Mouse (Mus musculus) bone marrow macrophage, adult 2 months (primary cell): ENCODE data around the gene Gm10972. TPM values are rescaled to one million over a fixed set of nuclear protein-coding genes. Genes with fewer than 3 reads are reported as not detected.
"Not testable (repeated sequence)": the region's sequence is repeated elsewhere in the genome, so short reads cannot be mapped to it uniquely, and the experiment has no call there.

Source experiments
- H3K27ac ChIP-seq: 2 replicates; pipeline ENCODE4 v1.5.1; 2012; ENCODE audit warnings: low read depth, low read length; ENCODE audit not compliant: insufficient read depth
- H3K4me1 ChIP-seq: 2 replicates; pipeline ENCODE4 v1.6.1; 2012; ENCODE audit warnings: low read length; ENCODE audit not compliant: control insufficient read depth, insufficient read depth
- H3K4me3 ChIP-seq: 2 replicates; pipeline ENCODE4 v1.5.1; 2012; ENCODE audit warnings: mild to moderate bottlenecking, low read length, moderate library complexity; ENCODE audit not compliant: insufficient read depth
- CTCF ChIP-seq: IDR thresholded peaks from 2 replicates; pipeline ENCODE4 v1.5.1; 2012; ENCODE audit warnings: low read depth, mild to moderate bottlenecking, low read length, moderate library complexity
- POLR2A ChIP-seq: IDR thresholded peaks from 2 replicates; pipeline ENCODE4 v1.6.1; 2012; ENCODE audit warnings: mild to moderate bottlenecking, low read depth, low read length, borderline replicate concordance
- polyA plus RNA-seq: library from polyadenylated mRNA; stranded (reverse); fragments of >200 nt; gene quantifications from 2 replicates; pipeline ENCODE4 v1.2.4, GENCODE M21; 2012; ENCODE audit not compliant: missing spikeins, insufficient read depth, insufficient read length

The Gm10972 gene
- polyA plus RNA-seq, 1 experiment = not detected

DNA sequence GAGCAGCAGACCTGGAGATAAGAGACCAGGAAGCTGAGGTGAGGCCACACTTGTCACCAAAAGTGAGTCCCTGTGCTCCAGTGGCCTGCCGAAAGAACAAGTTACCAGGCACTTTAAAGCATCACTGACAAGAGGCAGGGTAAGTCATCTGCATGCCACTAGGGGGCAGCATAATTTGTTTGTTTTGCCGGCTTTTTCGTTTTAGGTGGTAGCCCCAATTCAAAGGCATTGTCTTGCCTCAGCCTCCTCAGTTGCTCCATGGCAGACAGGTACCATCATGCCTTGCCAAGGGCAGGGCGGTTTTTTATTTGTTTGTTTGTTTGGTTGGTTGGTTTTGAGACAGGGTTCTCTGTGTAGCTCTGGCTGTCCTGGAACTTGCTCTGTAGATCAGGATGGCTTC, 26.2 kb upstream of the Gm10972 start:
- TF ChIP-seq POLR2A = no peak
- peak; percentile 81 for TF ChIP-seq CTCF
- Histone ChIP-seq H3K4me1 (peaks cover 25% of the 10 kb centered on the region), H3K4me3 (no peak overlapping the region), H3K27ac (no peak overlapping the region)

DNA sequence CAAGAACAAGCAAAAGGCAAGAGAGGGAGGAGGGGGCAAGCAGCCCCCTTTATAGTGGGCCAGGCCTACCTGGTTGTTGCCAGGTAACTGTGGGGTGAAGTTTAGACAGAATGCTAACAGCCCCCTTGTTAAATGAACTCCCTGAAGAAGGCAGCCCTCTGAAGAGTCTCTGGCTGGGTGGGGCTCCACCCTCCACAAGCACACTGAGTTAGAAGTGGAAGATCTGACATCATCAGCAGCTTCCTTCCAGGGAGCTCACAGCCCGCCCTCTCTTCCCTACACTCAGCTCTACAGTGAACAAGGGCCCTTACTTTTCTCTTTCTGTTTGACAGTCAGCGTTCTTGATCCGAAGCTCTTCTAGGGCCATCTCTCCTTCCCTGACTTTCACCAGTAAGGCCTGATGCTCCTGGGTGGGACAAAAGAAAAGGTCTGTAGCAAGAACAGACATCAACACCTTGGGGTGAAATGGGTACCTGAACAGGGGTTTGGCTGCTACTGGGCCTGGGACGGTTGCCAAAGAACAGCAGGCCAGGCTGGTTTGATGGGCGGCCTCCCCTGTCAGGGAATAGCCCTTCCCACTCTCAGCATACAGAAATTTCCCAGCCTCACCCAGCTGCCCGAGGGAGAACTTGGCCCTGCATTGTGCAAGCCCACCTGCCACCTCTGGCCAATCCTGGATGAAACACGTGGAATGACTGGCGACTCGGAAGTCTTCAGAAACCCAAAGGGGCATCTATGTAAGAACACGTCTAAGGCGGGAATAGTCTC, 21.0 kb upstream of the Gm10972 start:
- H3K4me3 ChIP-seq = peak overlapping the region; percentile 11
- peaks cover 24% of the 10 kb centered on the region for H3K4me1 ChIP-seq
- TF ChIP-seq POLR2A (no peak), CTCF (no peak)
- H3K27ac ChIP-seq = peak overlapping the region; percentile 60

DNA sequence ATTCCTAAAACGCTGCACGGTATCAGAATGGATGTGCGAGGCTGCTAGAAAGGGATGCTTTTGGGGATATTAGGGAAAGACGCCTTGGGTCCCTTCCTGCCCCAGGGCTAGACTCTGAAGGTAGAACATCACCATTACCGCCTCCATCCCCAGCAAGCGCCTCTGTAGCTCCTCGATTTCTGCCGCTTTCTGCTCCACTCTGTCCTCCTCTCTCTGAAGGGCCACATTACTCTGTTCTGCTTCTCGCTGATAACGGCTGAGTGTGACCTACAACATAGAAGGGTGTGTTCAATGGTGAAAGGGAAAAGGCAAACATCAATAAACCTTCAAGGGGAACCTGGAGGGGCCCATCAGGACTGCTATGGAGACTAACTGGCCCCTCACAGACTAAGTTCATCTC, 20.4 kb upstream of the Gm10972 start:
- Histone ChIP-seq H3K27ac (no peak overlapping the region), H3K4me1 (peaks cover 24% of the 10 kb centered on the region), H3K4me3 (no peak overlapping the region)
- TF ChIP-seq CTCF (no peak), POLR2A (no peak)

DNA sequence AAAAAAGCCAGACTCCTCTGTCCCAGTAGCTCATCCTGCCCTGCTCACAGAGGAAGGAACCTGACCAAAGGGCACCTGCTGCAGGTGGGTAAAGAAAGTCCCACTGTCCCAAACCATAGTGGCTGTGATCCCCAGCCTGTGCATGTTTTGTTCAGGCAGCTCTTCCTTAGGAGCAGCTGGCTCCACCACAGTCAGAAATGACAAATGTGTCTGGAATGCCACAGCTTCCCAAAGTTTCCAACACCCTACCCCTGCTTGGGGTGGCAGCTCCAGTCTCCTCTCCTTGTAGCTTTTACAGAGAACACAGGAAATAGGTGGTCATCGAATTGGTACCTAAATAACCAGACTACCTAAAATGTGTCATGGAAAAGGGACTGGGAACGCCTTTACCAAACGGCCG, 18.6 kb upstream of the Gm10972 start:
- Histone ChIP-seq H3K4me3 (no peak overlapping the region), H3K4me1 (peaks cover 24% of the 10 kb centered on the region), H3K27ac (no peak overlapping the region)
- TF ChIP-seq POLR2A = no peak
- TF ChIP-seq CTCF = no peak

- Histone ChIP-seq H3K4me3 (no peak overlapping the region), H3K27ac (no peak overlapping the region), H3K4me1 (peaks cover 8% of the 10 kb centered on the region)
- no peak for TF ChIP-seq POLR2A
- TF ChIP-seq CTCF = no peak
These were observed 14.2 kb upstream of the Gm10972 start for GRCm38 (mm10) chr3:94628712-94629111.

DNA sequence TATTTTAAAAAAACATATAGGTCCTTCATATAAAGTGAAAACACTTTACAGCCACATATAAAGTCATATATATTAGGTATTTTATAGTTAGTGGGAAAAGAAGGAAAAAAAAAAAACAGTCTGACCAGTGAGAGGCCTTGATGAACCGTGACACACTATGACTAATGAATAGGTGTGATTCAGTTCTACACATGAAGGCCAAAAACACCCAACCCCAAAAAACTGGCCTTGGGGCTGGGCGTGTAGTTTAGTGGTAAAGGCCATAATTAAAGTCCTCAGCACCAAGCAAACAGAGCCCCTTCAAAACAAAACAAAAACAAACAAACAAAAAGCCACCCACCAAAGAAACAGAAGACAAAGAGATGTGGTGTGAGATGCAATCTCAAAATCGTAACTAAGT, 13.0 kb upstream of the Gm10972 start:
- Histone ChIP-seq H3K4me3 (no peak overlapping the region), H3K4me1 (peaks cover 8% of the 10 kb centered on the region), H3K27ac (no peak overlapping the region)
- no peak for TF ChIP-seq CTCF
- no peak for TF ChIP-seq POLR2A

DNA sequence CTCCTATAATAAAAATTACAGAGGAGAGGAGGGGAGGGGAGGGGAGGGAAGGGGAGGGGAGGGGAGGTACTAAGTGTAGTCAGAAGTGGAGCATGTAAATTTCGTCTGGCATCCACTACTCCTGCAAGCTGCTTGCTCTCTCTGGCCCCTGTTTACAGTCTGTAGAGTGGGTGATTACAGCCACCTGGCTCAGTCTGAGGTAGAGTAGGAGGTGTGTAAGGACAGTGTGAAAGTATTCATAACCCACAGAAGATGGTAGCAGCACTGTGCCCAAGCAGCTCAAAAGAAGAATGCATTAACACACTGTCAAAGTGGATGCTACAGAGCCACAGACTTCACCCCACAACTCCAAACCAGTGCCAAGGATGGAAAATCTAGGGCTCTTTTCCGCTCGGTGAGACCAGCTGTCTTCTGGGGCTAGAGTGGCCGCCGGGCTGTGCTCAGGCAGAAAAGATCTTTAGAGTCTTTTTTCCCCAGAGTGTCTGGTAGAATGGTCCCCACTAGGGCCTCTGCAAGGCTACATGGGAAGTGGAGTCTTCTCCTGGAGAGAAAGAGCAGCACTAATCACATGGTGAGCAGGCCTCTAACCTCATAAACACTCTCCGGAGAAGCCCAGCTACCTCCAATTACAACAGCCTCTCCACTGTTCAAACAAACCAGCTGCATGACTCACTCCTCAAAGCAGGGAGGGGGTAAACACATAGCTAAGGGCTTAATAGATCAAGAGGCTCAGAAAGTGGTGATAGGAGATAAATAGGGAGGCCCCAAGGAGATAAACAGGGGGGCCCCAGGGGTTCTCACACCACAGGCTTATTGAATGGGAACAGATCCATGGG, 6.1 kb downstream of the Gm10972 start:
- no peak overlapping the region for H3K4me3 ChIP-seq
- TF ChIP-seq CTCF = no peak
- no peak for TF ChIP-seq POLR2A
- H3K27ac ChIP-seq = no peak overlapping the region
- peaks cover 12% of the 10 kb centered on the region for H3K4me1 ChIP-seq

DNA sequence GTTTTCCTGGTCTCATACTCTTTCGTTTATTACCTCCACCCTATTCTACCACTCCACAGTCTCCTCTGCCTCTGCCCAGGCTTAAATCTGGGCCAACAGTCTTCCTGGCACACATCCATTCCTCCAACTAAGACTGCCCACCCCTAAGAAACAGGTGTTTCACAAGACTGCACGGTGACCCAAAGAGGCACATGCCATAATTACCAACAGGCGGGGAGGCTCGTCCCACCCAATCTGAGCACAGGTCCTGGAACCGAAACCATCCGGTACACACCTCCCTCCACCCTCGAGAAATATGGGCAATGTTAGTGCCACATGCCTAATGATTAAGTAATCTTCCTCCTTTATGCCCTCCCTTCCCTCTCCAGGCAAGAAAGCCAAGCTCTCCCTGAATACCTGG, 7.5 kb downstream of the Gm10972 start:
- Histone ChIP-seq H3K4me1 (peaks cover 12% of the 10 kb centered on the region), H3K27ac (no peak overlapping the region), H3K4me3 (no peak overlapping the region)
- TF ChIP-seq POLR2A (no peak), CTCF (no peak)

DNA sequence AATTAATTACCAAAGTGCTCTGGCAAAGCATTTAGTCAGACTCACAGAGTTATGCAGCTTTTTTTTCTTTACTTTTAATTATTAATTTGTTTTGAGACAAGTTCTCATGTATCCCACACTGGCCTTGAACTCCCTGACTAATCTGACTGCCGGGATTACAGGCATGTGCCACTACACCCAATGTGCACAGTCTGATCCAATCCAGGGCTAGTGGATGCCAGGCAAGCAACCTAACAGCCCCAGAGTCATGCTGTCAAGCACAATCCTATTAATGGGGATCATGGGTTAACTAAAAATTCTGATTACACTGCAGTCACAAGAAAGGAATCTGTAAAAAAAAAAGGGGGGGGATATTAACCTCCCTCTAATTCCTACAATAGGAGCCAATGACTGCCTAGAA, 11.1 kb downstream of the Gm10972 start:
- H3K4me1 ChIP-seq = peaks cover 11% of the 10 kb centered on the region
- not testable (repeated sequence) for H3K4me3 ChIP-seq, H3K27ac ChIP-seq

- H3K4me1 ChIP-seq, H3K27ac ChIP-seq: not testable (repeated sequence)
- peak overlapping the region; percentile 68 for H3K4me3 ChIP-seq
These were observed 15.2 kb downstream of the Gm10972 start for GRCm38 (mm10) chr3:94657852-94658739.

GRCm38 (mm10) chr3:94658740-94659095, 15.8 kb downstream of the Gm10972 start, which contains the start of gene Tuft1:
Tuft1 (minus strand) TSS chr3:94658872.
- peak within 1 kb of the TSS; percentile 68 for H3K4me3 ChIP-seq
- H3K4me1 ChIP-seq, H3K27ac ChIP-seq: not testable (repeated sequence)

GRCm38 (mm10) chr3:94659142-94659748, 16.3 kb downstream of the Gm10972 start:
- H3K27ac ChIP-seq, H3K4me1 ChIP-seq: not testable (repeated sequence)
- peak overlapping the region; percentile 13 for H3K4me3 ChIP-seq

DNA sequence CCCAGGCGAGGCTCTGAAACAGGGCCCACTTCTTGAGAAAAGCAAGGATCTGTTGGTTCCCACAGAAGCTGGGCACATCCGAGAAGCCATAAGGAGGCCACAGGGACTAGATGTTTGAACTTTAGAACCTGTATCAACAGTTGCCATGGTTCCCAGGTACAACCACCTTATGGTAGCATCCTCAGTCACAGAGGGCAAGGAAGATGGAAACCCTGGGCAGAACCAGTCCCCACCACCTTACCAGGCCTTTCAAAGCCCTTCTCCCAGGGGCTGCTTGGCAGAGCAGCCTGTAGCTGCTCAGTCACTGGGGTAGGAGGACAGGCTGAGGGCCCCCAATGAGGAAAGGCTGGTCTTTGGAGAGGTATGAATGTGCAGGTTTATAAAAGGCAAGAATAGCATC, 17.9 kb downstream of the Gm10972 start:
- H3K4me1 ChIP-seq, H3K4me3 ChIP-seq, H3K27ac ChIP-seq: not testable (repeated sequence)
